Mouse (Mus musculus): ENCODE measurements at regions not wholly inside any gene's neighbourhood (a gene's known extent, or its start where the extent isn't known, plus 50 kb on each side); places are given as distances from the start of the nearest gene placed in this dataset.

DNA sequence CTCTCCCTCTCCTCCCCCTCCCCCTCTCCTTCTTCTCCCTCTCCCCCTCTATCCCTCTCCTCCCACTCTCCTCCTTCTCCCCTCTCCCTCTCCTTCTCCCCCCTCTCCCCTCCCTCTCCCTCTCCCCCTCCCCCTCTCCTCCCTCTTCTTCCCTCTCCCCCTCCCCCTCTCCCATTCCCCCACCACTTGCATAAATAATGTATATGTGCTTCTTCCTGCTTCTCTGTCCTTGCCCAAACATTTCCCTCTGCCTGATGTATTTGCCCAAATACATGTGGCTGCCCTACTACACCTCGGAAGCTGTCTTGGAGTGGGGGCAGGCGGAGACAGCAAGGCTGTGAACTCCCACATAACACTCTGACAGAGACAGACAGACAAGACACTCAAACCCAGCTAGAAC, 149.2 kb upstream of the Rybp start:
- H3K4me2 ChIP-seq (replicated peaks), result no peak overlapping the region

DNA sequence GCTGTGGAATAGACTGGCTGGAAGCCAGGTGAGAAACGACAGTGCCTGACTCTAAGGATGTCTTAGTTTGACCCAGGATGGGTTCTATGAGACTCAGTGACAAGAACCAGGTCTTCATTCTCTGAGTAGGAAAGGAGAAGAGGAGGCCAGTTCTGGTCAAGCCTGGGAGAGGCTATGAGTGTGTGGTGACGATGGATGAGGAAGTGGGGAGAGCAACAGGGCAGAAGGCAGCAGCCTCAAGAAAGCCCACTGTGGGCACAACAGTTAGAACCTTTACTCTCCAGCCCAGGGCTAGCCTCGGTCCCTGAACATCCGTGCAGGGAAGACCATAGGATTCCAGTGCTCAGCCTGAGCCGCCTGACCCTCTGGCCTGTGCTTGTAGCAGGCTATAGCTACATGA, 147.9 kb upstream of the Rybp start:
- no peaks in the 10 kb centered on the region for H3K36me3 ChIP-seq
- no peak overlapping the region for H3K9ac ChIP-seq
- no peak for ATAC-seq (ENCODE audit: low FRiP score)
- H3K27me3 ChIP-seq, result peaks cover 74% of the 10 kb centered on the region
- H3K27ac ChIP-seq, result no peak overlapping the region
- no peak overlapping the region for H3K4me2 ChIP-seq (replicated peaks)
- H3K9me3 ChIP-seq (replicated peaks), result no peaks in the 10 kb centered on the region
- no peak overlapping the region for H3K4me3 ChIP-seq
- H3K4me1 ChIP-seq, result peaks cover 34% of the 10 kb centered on the region
- 60% methylated on average over 5 of the region's 5 CpGs for WGBS

More for the DNA sequence above, 149.2 kb upstream of the Rybp start:
- Histone ChIP-seq H3K4me1 (peaks cover 34% of the 10 kb centered on the region), H3K36me3 (no peaks in the 10 kb centered on the region), H3K27me3 (peaks cover 73% of the 10 kb centered on the region), H3K9ac (no peak overlapping the region), H3K9me3 (replicated peaks) (no peaks in the 10 kb centered on the region), H3K4me3 (no peak overlapping the region), H3K27ac (no peak overlapping the region)
- ATAC-seq (ENCODE audit: low FRiP score), result no peak
- 57% methylated on average over 2 of the region's 2 CpGs for WGBS

- WGBS, result 28% methylated on average over 9 of the region's 9 CpGs
- Histone ChIP-seq H3K36me3 (no peaks in the 10 kb centered on the region), H3K9me3 (replicated peaks) (no peaks in the 10 kb centered on the region), H3K4me3 (no peak overlapping the region), H3K4me1 (peaks cover 26% of the 10 kb centered on the region), H3K4me2 (replicated peaks) (no peak overlapping the region), H3K27me3 (peaks cover 80% of the 10 kb centered on the region), H3K27ac (no peak overlapping the region), H3K9ac (no peak overlapping the region)
- no peak for ATAC-seq (ENCODE audit: low FRiP score)
Measured at GRCm38 (mm10) chr6:100433534-100433867, 146.2 kb upstream of the Rybp start.

DNA sequence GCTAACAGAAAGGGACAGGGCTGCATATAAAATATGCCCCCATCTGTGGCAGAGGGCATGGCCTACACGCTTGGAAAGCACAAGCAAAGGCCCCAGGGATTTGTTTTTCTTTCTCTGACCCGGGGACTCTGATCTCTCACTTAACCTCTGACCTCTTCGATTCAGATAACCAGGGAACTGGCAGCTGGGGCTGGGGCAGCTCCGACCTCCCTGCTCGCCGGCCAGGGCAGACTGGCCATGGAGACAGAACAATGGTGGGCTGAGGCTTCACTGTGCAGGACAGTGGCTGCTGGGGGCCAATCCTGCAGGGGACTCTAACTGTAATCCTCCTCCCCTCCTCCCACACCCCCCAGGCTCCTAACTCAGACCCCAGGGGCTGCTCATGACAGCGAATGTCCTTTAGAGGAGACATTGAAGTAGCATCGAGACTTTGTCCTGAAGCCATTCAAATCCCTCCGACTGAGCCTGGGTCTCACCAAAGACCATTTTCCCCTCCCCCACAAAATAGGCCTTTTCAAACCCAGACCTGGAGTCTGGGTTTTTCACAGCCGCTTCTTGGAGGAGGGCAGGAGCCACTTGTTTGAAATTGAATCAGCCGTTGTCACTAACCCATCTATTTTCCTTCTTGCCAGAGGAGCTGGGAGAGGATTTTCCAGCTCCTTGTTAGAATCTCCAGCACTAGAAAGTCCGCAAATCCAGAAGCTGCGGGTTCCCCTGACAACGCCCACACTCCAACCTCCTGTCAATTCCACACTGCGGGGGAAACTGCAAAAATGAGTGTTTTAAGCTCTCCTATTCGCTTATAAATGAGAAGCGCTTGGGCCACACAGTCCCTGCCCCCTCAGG, 145.6 kb upstream of the Rybp start:
- Histone ChIP-seq H3K4me2 (replicated peaks) (0 out of 2 replicates have a peak overlapping the region, but pooled peaks have one; percentile 6), H3K9ac (no peak overlapping the region), H3K36me3 (no peaks in the 10 kb centered on the region), H3K9me3 (replicated peaks) (no peaks in the 10 kb centered on the region), H3K4me1 (peaks cover 20% of the 10 kb centered on the region), H3K27me3 (peaks cover 84% of the 10 kb centered on the region), H3K4me3 (no peak overlapping the region), H3K27ac (no peak overlapping the region)
- ATAC-seq (ENCODE audit: low FRiP score), result no peak
- WGBS, result 9% methylated on average over 17 of the region's 17 CpGs

- WGBS, result 70% methylated on average over 4 of the region's 4 CpGs
- no peak for ATAC-seq (ENCODE audit: low FRiP score)
- no peaks in the 10 kb centered on the region for H3K36me3 ChIP-seq
- no peak overlapping the region for H3K4me2 ChIP-seq (replicated peaks)
- H3K9me3 ChIP-seq (replicated peaks), result no peaks in the 10 kb centered on the region
- peaks cover 79% of the 10 kb centered on the region for H3K27me3 ChIP-seq
- no peak overlapping the region for H3K27ac ChIP-seq
- H3K4me3 ChIP-seq, result no peak overlapping the region
- H3K4me1 ChIP-seq, result peaks cover 17% of the 10 kb centered on the region
- H3K9ac ChIP-seq, result no peak overlapping the region
Measured at GRCm38 (mm10) chr6:100430286-100430685, 143.0 kb upstream of the Rybp start.

DNA sequence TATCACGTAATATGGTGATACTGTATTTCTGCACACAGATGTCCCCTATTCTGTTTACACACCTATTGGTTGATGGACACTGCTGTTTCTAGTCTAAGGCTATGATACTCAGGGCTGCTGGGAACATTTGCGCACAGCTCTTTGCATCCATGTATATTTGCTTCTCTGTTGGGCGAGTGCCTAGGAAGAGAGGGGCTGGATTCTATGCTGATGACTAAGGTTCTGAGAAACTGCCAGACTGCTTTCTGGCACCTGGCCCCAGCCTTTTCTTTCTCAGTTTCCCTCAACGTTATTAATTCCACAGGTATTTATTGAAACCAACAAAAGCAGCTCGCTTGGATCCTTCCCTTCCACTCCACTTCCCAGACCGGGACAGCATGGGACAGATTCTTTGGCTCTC, 142.2 kb upstream of the Rybp start:
- peaks cover 17% of the 10 kb centered on the region for H3K4me1 ChIP-seq
- no peak for ATAC-seq (ENCODE audit: low FRiP score)
- no peak overlapping the region for H3K4me3 ChIP-seq
- H3K4me2 ChIP-seq (replicated peaks), result no peak overlapping the region
- 82% methylated on average over 6 of the region's 6 CpGs for WGBS
- no peaks in the 10 kb centered on the region for H3K9me3 ChIP-seq (replicated peaks)
- H3K27me3 ChIP-seq, result peaks cover 76% of the 10 kb centered on the region
- no peak overlapping the region for H3K27ac ChIP-seq
- H3K9ac ChIP-seq, result no peak overlapping the region
- no peaks in the 10 kb centered on the region for H3K36me3 ChIP-seq

DNA sequence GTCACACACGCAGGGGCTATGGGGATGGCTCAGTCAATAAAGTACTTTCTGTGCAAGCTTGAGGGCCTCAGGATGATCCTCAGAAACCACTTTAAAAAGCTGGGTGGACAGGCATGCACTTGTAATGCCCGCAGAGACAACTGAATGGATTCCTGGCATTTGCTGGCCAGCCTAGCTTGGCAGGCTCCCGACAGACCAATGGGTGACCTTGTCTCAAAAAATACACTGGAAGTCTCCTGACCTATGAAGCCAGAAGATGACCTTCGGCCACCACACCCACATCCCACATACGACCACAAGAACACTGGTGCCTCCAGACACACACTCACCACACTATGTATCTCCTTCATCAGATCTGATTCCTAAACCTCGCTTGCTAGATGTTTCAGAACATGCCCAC, 141.5 kb upstream of the Rybp start:
- Histone ChIP-seq H3K4me2 (replicated peaks) (no peak overlapping the region), H3K4me1 (peaks cover 17% of the 10 kb centered on the region), H3K9ac (no peak overlapping the region), H3K9me3 (replicated peaks) (no peaks in the 10 kb centered on the region), H3K36me3 (no peaks in the 10 kb centered on the region), H3K27ac (no peak overlapping the region), H3K27me3 (peaks cover 72% of the 10 kb centered on the region), H3K4me3 (no peak overlapping the region)
- 86% methylated on average over 6 of the region's 6 CpGs for WGBS
- no peak for ATAC-seq (ENCODE audit: low FRiP score)

GRCm38 (mm10) chr6:100425551-100425950, 138.3 kb upstream of the Rybp start:
- no peak overlapping the region for H3K9ac ChIP-seq
- no peak overlapping the region for H3K4me3 ChIP-seq
- no peaks in the 10 kb centered on the region for H3K9me3 ChIP-seq (replicated peaks)
- H3K4me2 ChIP-seq (replicated peaks), result no peak overlapping the region
- no peak for ATAC-seq (ENCODE audit: low FRiP score)
- H3K27ac ChIP-seq, result no peak overlapping the region
- WGBS, result 83% methylated on average over 1 of the region's 1 CpGs
- H3K36me3 ChIP-seq, result no peaks in the 10 kb centered on the region
- H3K27me3 ChIP-seq, result peaks cover 67% of the 10 kb centered on the region
- peaks cover 15% of the 10 kb centered on the region for H3K4me1 ChIP-seq

DNA sequence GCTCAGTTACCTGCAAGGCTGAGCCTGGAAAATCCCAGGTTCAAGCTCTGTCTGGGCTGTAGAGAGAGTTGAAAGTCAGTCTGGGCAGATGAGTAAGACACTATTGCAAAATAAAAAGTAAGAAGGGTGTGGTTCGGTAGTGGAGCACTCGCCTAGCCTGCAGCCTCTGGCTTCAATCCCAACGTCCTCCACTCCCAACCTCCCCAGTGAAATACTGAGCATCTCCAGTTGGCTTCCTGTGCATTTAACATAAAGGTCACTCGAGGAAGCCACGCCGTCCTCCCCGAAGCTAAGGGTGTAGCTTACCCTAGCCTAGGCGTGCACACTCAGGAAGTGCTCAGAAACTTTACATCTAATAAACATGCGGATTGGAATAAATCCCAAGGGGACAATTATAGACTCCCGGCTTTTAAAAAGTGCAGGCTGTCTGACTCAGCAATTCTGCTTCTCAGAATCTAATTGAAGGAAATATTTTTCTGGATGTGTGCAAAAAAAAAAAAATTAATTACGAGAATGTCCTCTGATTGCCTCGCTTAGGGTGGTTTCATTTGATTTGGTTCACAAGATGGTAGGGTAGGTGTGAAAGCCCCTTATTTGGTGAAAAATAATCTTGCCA, 137.6 kb upstream of the Rybp start:
- H3K4me1 ChIP-seq, result peaks cover 18% of the 10 kb centered on the region
- no peak for ATAC-seq (ENCODE audit: low FRiP score)

GRCm38 (mm10) chr6:100424181-100424580, 136.9 kb upstream of the Rybp start:
- Histone ChIP-seq H3K36me3 (no peaks in the 10 kb centered on the region), H3K4me3 (no peak overlapping the region), H3K27ac (no peak overlapping the region), H3K9ac (no peak overlapping the region), H3K4me1 (peaks cover 18% of the 10 kb centered on the region), H3K27me3 (peaks cover 65% of the 10 kb centered on the region), H3K9me3 (replicated peaks) (no peaks in the 10 kb centered on the region), H3K4me2 (replicated peaks) (no peak overlapping the region)
- no peak for ATAC-seq (ENCODE audit: low FRiP score)
- WGBS, result 93% methylated on average over 6 of the region's 6 CpGs

More for the DNA sequence above, 137.6 kb upstream of the Rybp start:
- Histone ChIP-seq H3K9ac (no peak overlapping the region), H3K36me3 (no peaks in the 10 kb centered on the region), H3K27me3 (peaks cover 66% of the 10 kb centered on the region), H3K27ac (no peak overlapping the region), H3K4me3 (no peak overlapping the region), H3K4me2 (replicated peaks) (no peak overlapping the region), H3K9me3 (replicated peaks) (no peaks in the 10 kb centered on the region)
- WGBS, result 69% methylated on average over 12 of the region's 12 CpGs

DNA sequence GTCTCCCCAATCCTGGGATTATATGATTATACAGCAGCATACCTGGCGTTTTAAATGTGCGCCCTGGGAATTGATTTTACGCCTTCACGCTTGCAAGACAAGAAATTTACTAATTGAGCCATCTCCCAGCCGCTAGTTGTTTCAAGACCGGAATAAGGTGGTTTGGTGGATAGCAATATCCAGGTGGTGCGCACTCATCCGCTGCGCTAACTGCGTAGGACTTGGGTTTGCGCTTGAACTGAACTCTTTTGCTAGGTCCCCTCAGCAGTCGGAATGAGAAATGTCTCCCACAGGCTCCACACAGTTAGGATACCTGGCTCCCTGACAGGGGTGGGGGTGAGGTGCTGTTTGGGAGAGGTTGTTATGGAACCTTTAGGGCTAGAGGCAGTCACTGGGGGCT, 136.4 kb upstream of the Rybp start:
- ATAC-seq (ENCODE audit: low FRiP score), result no peak
- Histone ChIP-seq H3K4me2 (replicated peaks) (no peak overlapping the region), H3K4me3 (no peak overlapping the region), H3K9me3 (replicated peaks) (no peaks in the 10 kb centered on the region), H3K27ac (no peak overlapping the region), H3K9ac (no peak overlapping the region), H3K36me3 (no peaks in the 10 kb centered on the region), H3K27me3 (peaks cover 61% of the 10 kb centered on the region), H3K4me1 (peaks cover 18% of the 10 kb centered on the region)
- WGBS, result 87% methylated on average over 12 of the region's 12 CpGs

DNA sequence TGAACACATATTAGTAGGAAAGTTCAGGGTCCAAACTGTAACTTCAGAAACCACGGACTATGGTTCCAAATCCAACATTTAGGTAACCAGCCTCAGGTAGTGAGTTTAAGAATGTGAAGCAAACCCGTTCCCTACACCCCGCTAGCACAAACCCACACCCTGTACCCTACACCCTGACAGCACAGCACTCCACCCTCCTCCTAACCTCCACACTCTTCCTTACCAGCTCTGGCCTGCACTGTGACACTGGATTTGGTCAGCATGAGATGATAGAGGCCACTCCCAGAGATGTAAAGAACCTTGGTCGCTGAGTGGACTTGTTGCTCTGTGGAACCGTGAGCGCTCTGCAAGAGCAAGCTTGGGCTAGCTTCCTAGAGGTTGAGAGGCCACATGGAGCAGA, 135.3 kb upstream of the Rybp start:
- Histone ChIP-seq H3K4me2 (replicated peaks) (no peak overlapping the region), H3K4me1 (peaks cover 18% of the 10 kb centered on the region), H3K27me3 (peaks cover 51% of the 10 kb centered on the region), H3K9me3 (replicated peaks) (no peaks in the 10 kb centered on the region), H3K9ac (no peak overlapping the region), H3K27ac (no peak overlapping the region), H3K36me3 (no peaks in the 10 kb centered on the region), H3K4me3 (no peak overlapping the region)
- 69% methylated on average over 6 of the region's 6 CpGs for WGBS
- no peak for ATAC-seq (ENCODE audit: low FRiP score)

All from hindbrain, embryonic 12.5 days (tissue).